In genomic region chr15:61454350-61454671, GRCm38 (mm10) we compare ENCODE assay signal across 31 mouse cellular contexts.
DNase-seq lines count a peak whose midpoint lies in the region; ATAC-seq lines count a peak whose summit lies in the region.
"Had no signal": no experiment of that assay in that cellular context is flagged by ENCODE, and none has a peak within 500 bp of the region (broad histone marks: within the 10 kb centered on the region; RNA-seq: fewer than 3 reads in every experiment).

No protein-coding gene starts in this region.

- H3K27ac ChIP-seq in embryonic facial prominence, embryonic 14.5 days (replicated peaks; ENCODE audit: low read depth, low read length) = no peak overlapping the region
- no peak overlapping the region for H3K27ac ChIP-seq in embryonic facial prominence, embryonic 10.5 days (replicated peaks)
- H3K27ac ChIP-seq in stomach, embryonic 16.5 days (ENCODE audit: low read length) = peak overlapping the region; percentile 47; the same call in 1 of the 2 replicates
- H3K27ac ChIP-seq: embryonic facial prominence, embryonic 12.5 days; forebrain, embryonic 12.5 days; gastrocnemius, adult 2 months; hindbrain, embryonic 14.5 days; kidney, postnatal 0 days; limb, embryonic 10.5 days; limb, embryonic 15.5 days; liver, embryonic 13.5 days had no signal

- H3K9me3 ChIP-seq in embryonic facial prominence, embryonic 14.5 days (ENCODE audit: control insufficient read depth, low read length) = no peaks in the 10 kb centered on the region
- H3K9me3 ChIP-seq in embryonic facial prominence, embryonic 10.5 days = no peaks in the 10 kb centered on the region
- H3K9me3 ChIP-seq in stomach, embryonic 16.5 days (replicated peaks; ENCODE audit: control insufficient read depth, low read length) = no peaks in the 10 kb centered on the region
- H3K9me3 ChIP-seq: embryonic facial prominence, embryonic 12.5 days; forebrain, embryonic 12.5 days; heart, embryonic 12.5 days; limb, embryonic 10.5 days; limb, embryonic 15.5 days; liver, embryonic 13.5 days had no signal

- DNase-seq in embryonic facial prominence, embryonic 14.5 days (ENCODE audit: low spot score) = peak; percentile 42
- no peak for DNase-seq in embryonic facial prominence, embryonic 10.5 days (ENCODE audit: low spot score)
- peak; percentile 4 for DNase-seq in layer of hippocampus, adult 11-12 months (ENCODE audit: low spot score)
- DNase-seq in layer of hippocampus, postnatal 10 days (ENCODE audit: low spot score in 2 of 2) = no peak
- peak; percentile 1 for DNase-seq in right cerebral cortex, adult 18-20 months
- no peak for DNase-seq in right cerebral cortex, adult 2 months (ENCODE audit: low spot score in 2 of 2)
- DNase-seq in urinary bladder, postnatal 36 days (ENCODE audit: low spot score in 2 of 2) = no peak
- DNase-seq: adrenal gland, postnatal 10 days; cerebellum, adult 18-20 months; gastrocnemius, adult 2 months; gastrocnemius, postnatal 36 days; heart, adult 18-20 months; heart, postnatal 4 days; kidney, postnatal 4 days; liver, embryonic 13.5 days; lung, adult 18-20 months; lung, postnatal 36 days; right cerebral cortex, postnatal 4 days had no signal

- ATAC-seq in embryonic facial prominence, embryonic 14.5 days (ENCODE audit: low read depth) = no peak
- peak; percentile 25; the same call in 1 of the 2 replicates for ATAC-seq in stomach, embryonic 16.5 days (ENCODE audit: insufficient read depth, low FRiP score)
- ATAC-seq: inflammation-experienced regulatory T-cells, adult 6 months; midbrain, embryonic 16.5 days had no signal

- no peaks in the 10 kb centered on the region for H3K36me3 ChIP-seq in embryonic facial prominence, embryonic 14.5 days (ENCODE audit: control insufficient read depth, insufficient read depth, low read length)
- no peaks in the 10 kb centered on the region for H3K36me3 ChIP-seq in embryonic facial prominence, embryonic 10.5 days (replicated peaks)
- H3K36me3 ChIP-seq in stomach, embryonic 16.5 days (ENCODE audit: control insufficient read depth, insufficient read depth, low read length) = no peaks in the 10 kb centered on the region
- H3K36me3 ChIP-seq: embryonic facial prominence, embryonic 12.5 days; forebrain, embryonic 12.5 days; heart, embryonic 12.5 days; limb, embryonic 10.5 days; limb, embryonic 15.5 days; liver, embryonic 13.5 days had no signal

- no peak overlapping the region for H3K9ac ChIP-seq in embryonic facial prominence, embryonic 14.5 days (ENCODE audit: low read depth, low read length)
- H3K9ac ChIP-seq in stomach, embryonic 16.5 days (ENCODE audit: low read length) = no peak overlapping the region
- H3K9ac ChIP-seq: embryonic facial prominence, embryonic 12.5 days; forebrain, embryonic 12.5 days; heart, embryonic 12.5 days; hindbrain, embryonic 14.5 days; limb, embryonic 15.5 days; liver, embryonic 13.5 days had no signal

- no peaks in the 10 kb centered on the region for H3K27me3 ChIP-seq in embryonic facial prominence, embryonic 14.5 days (replicated peaks; ENCODE audit: control insufficient read depth, insufficient read depth, low read length)
- no peaks in the 10 kb centered on the region for H3K27me3 ChIP-seq in embryonic facial prominence, embryonic 10.5 days (replicated peaks; ENCODE audit: low read depth, poor library complexity, severe bottlenecking)
- H3K27me3 ChIP-seq in stomach, embryonic 16.5 days (ENCODE audit: control insufficient read depth, insufficient read depth, low read length) = no peaks in the 10 kb centered on the region
- H3K27me3 ChIP-seq: embryonic facial prominence, embryonic 12.5 days; forebrain, embryonic 12.5 days; heart, embryonic 12.5 days; limb, embryonic 15.5 days; liver, embryonic 13.5 days; Patski had no signal

- WGBS in embryonic facial prominence, embryonic 14.5 days = 57% methylated on average over 1 of the region's 1 CpGs
- 90% methylated on average over 1 of the region's 1 CpGs for WGBS in embryonic facial prominence, embryonic 10.5 days
- WGBS in stomach, embryonic 16.5 days = 49% methylated on average over 1 of the region's 1 CpGs

- no peak overlapping the region for H3K4me2 ChIP-seq in embryonic facial prominence, embryonic 14.5 days (ENCODE audit: low read depth, low read length)
- no peak overlapping the region for H3K4me2 ChIP-seq in stomach, embryonic 16.5 days (ENCODE audit: low read depth, low read length)
- H3K4me2 ChIP-seq: embryonic facial prominence, embryonic 12.5 days; forebrain, embryonic 12.5 days; heart, embryonic 12.5 days; hindbrain, embryonic 14.5 days; limb, embryonic 15.5 days; liver, embryonic 13.5 days; midbrain, embryonic 11.5 days had no signal

- H3K4me3 ChIP-seq in embryonic facial prominence, embryonic 14.5 days (ENCODE audit: low read depth, low read length) = no peak overlapping the region
- no peak overlapping the region for H3K4me3 ChIP-seq in embryonic facial prominence, embryonic 10.5 days
- no peak overlapping the region for H3K4me3 ChIP-seq in stomach, embryonic 16.5 days (replicated peaks; ENCODE audit: low read length)
- H3K4me3 ChIP-seq: embryonic facial prominence, embryonic 12.5 days; erythroblast, embryonic 14.5 days; forebrain, embryonic 12.5 days; gastrocnemius, adult 2 months; heart, embryonic 12.5 days; limb, embryonic 10.5 days; limb, embryonic 15.5 days; liver, embryonic 13.5 days had no signal

- no peaks in the 10 kb centered on the region for H3K4me1 ChIP-seq in embryonic facial prominence, embryonic 14.5 days (ENCODE audit: control insufficient read depth, insufficient read depth, low read length)
- peaks cover 5% of the 10 kb centered on the region; the same call in 1 of the 2 replicates for H3K4me1 ChIP-seq in embryonic facial prominence, embryonic 10.5 days
- H3K4me1 ChIP-seq in stomach, embryonic 16.5 days (ENCODE audit: control insufficient read depth, insufficient read depth, low read length) = peaks cover 6% of the 10 kb centered on the region; the same call in 1 of the 2 replicates
- H3K4me1 ChIP-seq: embryonic facial prominence, embryonic 12.5 days; forebrain, embryonic 12.5 days; heart, embryonic 12.5 days; liver, embryonic 13.5 days had no signal

Comparison
In these comparisons a context has a peak if more than half of its experiments do, and no peak if none do; other contexts are left out.
1. DNase-seq: peak in embryonic facial prominence, embryonic 14.5 days (single experiment), layer of hippocampus, adult 11-12 months (single experiment) and right cerebral cortex, adult 18-20 months (single experiment); none in embryonic facial prominence, embryonic 10.5 days (single experiment), layer of hippocampus, postnatal 10 days (0 of 2), right cerebral cortex, adult 2 months (0 of 2) and urinary bladder, postnatal 36 days (0 of 2).